Mouse (Mus musculus) liver, postnatal 0 days (tissue): ENCODE measurements at regions not wholly inside any gene's neighbourhood (a gene's known extent, or its start where the extent isn't known, plus 50 kb on each side); places are given as distances from the start of the nearest gene placed in this dataset.

Experiments
- CTCF ChIP-seq: sonication (generic); IDR thresholded peaks from 2 replicates; pipeline ENCODE4 v1.5.1; 2016; ENCODE audit warnings: antibody characterized with exemption, low read depth
- EP300 ChIP-seq: IDR thresholded peaks from 2 replicates; pipeline ENCODE4 v1.6.1; 2016; ENCODE audit warnings: antibody characterized with exemption, low read depth, mild to moderate bottlenecking

DNA sequence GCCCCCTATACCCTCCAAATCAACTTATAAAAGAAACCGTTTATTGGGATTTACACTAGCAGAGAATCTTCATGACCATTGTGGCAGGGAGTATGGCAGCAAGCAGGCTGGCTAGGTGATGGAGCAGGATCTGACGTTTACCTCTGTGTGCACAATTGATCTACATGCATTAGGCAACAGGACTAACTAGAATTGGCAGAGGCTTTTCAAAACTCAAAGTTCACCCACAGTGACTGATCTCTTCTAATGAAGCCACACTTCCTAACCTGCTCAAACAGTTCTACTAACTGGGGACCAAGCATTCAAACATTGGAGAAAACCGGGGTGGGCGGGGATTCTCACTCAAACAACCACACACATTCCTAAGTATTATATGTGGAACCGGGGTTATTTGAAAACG, 1382.9 kb upstream of the Tenm2 start:
- TF ChIP-seq CTCF (no peak), EP300 (no peak)
